Mouse (Mus musculus): ENCODE results near the gene Palm.

The Palm gene

DNA sequence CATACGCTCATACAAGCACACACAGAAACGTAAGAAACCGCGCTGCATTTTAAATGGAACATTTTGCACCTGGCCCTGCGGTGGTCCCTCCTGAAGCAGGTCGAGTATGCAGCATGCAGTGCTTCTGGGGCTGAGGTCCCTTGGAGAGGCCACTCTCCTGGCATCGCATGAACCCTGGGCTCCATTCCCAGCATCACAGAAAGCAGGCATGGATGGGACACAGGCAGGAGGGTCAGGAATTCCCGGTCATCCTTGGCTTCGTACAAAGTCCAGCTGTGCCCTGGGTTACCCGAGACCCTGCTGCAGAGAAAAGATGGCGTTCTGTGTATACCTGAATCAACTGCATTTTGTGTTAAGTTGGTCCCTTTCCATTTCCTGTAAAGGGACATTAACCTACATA is 7.1 kb downstream of the Palm start:
- no peak for DNase-seq

DNA sequence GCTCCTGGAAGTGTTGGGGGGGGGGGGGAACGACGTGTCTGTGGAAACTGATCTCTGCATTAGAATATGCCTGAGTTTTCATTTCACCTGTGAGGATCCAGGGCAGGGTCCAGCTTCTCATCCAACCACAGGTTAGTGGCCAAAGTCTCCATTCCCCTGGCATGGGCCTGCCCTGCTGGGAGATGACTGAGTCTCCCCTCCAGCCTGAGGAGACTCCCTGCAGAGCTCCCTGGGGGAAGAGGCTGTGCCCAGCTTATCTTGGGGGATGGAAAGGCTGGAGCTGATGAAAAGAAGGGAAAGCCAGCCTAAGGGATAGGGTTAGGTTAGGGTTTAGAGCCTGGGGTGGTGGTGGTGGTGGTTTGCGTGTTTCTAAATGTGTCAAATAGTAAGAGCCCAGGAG is 8.5 kb downstream of the Palm start:
- DNase-seq: peak in 1 of 2 experiments; percentile 67

DNA sequence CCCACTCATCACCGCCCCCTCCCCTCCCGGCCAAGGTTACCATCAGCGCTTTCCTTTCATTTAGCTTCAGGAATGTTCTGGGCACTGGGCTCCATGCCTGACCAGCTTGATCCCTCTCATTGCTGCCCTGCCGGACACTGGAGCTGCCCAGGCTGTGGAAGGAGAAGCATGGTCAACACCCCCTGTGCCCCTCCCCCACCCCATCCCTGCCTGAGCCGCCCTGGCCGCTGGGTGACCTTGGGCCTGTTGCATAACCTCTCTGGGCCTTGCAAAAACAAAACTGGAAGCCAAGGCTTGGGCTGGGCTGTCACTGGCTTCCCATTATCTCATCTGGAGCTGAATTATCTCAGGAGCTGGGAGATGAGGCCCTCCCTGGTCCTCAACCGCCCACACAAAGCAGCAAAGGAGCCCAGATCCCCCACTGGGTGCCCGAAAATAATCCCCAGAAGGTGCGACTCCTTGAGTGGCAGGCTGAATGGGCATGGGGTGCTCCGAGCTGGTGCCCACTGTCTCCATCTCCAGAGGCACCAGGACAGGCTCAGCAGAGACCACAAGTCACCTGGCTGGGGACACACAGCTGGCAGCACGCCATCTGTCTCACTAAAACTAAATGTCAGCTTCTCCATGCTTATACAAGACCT is 9.1 kb downstream of the Palm start:
- peak; percentile 72 to 85 for DNase-seq

DNA sequence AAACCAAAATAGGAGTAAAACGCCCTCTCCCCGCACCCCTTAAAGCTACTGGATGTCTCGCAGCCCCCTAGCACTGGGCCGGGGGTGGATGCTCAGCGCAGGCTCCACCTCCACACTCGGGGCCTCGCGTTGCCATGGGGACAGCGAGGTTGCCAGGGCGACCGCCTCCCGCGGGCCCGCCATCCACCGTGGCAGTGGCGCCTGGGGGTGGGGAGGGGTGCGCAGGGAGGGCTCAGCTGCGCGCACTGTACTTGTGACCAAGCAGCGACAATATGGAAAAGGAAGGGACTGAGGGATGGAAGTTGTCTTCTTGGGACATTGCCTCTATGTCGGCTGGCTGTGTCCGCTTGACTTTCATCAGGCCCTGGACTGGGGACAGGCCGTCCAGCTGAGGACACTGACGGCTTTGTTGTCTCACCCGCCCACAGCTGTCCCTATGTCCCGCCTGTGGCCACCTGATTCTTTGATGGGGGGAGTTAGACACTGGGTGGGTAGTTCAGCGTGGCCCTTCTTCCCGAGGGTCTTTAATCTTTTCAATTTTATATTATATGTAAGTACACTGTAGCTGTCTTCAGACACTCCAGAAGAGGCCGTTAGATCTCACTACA is 10.4 kb downstream of the Palm start:
- DNase-seq: peak; percentile 80 to 82

DNA sequence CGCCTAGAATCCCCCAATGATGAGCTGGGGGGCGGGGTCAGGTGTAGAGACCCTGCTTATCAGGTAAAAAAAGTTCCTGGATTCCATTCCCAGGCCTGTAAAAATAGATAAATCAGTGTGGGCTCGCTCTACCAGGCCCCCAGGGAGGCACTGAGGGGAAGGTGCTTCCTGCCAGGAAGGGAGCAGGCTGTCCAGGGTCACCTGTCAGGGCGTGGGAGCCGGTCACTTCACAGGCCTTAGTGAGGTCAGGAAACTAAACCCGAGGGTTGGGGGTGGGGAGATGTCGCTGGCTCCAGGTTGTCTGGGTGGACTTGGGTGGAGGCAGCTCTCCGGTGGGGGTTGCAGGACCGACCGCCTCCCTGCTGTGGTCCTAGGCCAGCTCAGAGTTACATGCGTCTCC is 12.3 kb downstream of the Palm start:
- DNase-seq: peak; percentile 70 to 80

DNA sequence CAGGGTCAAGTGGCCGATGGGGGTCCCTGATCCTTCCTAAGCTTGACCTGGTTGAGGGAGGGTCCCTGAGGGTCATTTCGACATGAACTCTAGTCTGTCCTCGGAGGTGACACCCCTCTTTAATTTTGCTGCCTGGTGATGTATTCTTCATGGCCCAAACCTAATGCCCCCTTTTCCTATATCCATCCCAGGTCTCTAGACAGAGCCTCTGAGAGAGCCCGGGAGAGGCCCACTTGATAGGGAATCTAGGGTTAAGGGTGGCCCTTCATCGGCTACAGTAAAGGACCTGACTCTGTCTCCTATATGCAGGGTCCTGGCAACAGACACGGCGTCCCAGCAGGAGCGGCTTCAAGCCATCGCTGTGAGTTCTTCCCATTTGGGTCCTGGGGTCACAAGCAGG is 13.0 kb downstream of the Palm start:
- DNase-seq: no peak

DNA sequence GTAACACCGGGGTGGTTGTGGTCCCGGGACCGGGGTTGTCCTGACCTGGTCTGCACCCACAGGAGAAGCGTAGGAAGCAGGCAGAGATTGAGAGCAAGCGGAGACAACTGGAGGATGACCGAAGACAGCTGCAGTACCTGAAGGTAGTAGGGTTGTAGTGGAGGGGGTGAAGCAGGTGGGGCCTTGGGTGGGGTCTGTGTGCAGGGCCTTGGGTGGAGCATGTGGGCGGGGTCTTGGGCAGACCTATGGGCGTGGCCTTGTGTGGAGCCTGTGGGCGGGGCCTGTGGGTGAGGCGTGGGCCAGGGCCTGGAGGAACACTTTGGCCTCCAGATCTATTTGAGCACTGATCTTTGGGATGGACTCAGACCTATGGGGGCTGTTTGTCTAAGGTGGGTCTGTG is 13.6 kb downstream of the Palm start:
- DNase-seq: peak; percentile 56 to 62

DNA sequence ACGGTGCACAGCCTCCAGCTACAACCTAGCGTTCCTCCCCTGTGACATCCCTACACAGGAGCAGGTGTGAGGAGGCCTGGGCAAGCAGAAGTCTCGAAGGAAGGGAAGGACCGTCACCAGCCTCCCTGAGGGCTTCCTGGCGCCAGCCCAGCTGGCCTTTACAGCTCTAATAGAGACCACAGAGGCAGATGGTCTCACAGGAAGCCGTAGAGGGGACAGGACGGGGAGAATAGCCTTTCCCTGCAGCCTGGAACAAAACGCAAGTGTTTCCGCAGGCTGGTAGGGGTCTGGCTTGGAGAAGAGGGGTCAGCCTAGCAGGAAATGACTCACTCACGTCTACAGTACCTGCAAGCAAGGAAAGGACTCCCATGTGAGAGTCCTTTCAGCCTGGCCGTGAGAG is 14.5 kb downstream of the Palm start:
- DNase-seq: peak; percentile 61 to 69

DNA sequence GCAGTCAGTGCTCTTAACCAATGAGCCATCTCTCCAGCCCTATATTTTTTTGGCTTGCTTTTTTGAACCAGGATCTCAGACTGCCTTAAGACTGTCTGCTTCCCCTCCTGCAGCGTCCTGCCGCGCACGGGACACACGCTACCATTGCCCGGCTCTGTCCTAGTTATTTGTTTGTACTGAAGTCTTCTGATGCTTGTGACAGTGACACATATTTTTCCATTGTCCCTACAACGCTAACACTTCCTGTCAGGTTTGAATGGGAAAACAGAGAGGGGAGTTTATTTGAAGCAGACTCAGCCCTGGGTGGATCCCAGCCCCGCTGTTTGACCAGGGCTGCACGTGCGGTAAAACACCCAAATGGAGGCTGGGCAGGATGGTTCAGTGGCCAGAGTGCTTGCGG is 15.4 kb downstream of the Palm start:
- DNase-seq: no peak

DNA sequence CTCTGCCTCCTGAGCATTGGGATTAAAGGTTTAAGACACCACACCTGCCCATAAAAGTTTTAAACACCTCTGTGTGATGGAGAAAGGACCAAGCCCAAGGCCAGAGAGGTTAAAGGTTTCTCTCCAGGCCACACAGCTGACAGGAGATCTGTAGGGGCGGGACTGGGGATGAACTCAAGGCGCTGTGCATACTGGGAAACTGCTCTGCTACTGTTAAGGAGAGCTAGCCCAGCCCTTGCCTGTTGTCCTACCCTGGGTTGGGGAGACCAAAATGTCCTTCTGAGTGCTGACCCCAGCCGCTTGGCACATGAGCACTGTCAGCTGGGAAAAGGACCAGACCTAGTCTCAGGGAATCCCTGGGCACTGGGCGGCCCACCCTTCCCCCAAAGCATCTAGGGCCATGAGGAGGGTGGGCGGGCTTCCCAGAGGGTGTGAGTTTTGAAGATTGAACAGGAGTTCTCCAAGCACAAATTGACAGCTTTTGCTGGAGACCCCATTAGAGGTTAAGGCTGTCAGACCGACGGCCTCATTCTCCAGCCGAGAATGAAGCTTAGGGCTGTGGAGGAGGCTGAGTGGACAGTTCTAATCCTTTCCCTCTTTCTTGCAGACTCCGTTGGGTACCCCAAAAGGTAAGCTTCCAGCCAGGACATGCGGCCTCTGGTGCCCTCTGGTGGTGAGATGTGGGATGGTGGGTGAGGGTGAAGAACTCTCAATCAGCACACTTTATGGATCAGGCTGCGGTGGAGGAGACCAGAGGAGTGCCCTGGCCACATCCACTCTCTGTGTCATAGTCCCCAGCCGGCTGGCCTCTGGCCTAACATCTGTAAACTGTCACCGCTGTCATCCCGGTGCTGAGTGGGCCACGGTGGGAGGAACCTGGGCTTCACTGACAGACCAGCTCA is 18.6 kb downstream of the Palm start:
- peak; percentile 93 to 95 for DNase-seq

DNA sequence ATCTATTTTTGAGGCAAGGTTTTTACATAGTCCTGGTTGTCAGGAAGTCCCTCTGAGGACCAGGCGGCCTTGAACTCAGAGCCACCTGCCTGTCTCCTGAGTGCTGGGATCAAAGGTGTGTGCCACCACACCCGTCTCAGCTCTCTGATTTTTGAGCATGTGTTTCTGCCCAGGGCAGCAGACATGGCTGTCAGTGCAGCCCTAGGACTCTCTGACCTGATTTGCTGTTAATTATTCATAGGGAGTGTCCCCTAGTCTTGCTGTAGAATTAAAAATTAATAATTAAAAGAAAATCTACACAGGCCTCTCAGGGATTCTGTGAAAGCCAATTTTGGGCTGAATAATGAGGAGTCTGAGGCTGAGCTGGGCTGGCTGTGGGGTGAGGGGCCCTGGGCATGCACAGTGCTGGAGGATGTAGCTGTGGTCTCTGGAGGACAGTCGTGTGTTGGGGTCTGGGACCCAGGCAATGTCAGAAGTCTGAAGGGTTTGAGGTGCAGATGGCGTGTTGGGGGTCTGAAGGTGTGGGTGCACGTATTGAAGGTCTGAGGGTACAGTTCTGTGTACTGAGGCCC is 21.0 kb downstream of the Palm start:
- peak; percentile 49 to 65 for DNase-seq

DNA sequence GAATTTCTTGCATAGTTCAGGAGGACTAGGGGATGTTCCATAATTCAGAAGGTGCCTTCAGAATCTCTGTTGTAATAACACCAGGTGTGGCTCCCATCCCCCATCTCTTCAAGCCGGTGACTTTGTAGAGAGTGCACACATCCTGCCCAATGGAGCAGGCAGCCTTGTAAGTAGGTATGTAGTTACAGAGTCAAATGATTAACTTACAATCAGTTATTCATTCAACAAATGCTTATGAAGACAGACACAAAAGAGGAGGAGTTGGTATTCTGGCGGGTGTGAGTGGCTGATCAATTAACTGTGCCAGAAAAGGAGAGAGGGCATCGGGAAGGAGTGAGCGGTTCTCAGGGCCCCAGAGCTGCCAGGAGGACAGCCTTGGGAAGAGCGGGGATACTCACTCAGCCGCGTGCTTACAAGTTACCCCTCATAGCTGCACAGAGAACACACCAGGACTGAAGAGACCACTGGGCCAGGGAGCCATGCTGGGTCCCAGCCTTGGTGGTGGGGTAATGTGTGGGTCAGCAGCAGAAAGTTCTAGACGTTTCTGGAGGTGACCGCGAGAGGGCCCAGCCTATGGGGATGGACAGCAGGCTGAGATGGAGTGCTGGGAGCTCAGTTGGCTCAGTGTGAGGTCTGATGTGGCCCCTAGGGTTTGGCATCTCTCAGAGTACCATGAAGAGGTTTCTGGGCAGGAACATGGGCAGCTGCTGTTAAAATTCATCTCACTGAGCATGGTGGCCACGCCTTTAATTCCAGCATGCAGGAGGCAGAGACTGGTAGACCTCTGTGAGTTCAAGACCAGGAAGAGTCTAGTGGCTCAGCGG is 22.5 kb downstream of the Palm start:
- peak; percentile 65 to 81 for DNase-seq

DNA sequence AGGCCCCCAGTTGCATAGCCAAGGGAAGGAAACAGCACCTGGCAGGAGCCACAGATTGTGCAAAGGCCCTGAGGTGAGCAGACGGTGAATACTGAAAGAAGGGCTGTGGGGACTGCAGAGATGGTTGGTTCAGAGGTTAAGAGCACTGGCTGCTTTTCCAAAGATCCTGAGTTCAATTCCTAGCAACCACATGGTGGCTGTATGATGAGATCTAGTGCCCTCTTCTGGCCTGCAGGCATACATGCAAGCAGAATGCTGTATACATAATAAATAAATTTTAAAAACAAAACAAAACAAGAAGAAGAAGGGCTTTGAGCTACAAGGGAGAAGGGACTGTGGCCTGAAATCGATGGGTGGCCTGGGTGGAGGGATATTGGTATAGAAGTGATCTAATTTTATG is 23.7 kb downstream of the Palm start:
- DNase-seq: no peak

DNA sequence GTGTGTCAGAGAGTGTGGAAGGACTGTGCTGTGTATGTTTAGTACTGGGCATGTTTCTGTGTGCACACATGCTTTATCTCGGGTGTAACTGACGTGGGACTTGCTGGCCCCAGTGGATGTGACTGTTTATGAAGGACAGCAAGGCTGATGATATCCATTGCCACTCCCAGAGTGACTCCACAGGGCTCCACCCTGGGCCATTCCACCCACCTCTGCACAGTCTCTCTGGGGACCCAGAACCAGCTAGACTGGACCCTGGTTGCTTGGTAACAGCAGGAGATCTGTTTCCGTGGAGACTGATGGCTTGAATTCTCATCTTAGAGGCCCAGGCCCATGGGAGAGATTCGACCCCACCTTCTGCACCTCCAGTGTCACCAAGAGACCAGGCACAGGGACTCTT is 24.9 kb downstream of the Palm start:
- no peak for DNase-seq

DNA sequence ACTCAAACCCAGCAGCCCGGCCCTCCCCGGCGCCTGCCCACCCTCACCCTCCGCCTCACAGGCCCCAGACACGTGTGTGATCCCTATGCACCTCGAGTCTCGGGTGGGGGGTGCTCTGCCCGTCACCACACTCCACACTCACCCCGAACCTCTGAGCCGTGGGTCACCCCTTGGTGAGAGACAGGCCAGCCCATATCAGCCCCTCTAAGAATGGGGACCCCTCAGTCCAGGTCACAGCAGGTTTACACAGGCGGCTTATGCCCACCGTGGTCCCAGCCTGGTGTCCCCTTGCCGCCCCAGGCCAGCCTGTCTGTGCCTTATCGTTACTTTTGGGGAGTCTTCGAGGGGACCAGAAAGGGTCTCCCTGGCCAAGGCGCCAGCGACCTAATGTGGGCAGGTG is 26.2 kb downstream of the Palm start:
- no peak for DNase-seq

DNA sequence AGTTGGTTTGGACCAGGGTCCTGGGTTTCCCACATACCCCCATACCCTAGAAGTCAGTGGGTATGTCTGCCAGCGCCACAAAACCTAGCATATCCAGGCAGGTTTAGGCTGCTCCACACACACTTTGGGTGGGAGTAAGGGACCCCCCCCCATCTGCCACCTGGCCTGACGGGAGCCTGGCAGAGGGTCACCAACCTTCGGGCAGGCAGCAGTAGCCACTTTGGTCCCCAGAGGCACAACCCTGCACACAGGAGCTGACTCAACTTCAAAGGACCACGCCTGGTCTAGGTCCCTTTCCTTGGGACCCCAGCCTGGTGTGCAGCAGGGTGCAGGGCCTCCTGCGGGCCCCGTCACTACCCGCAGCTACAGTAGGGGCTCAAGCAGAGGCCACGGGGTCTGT is 26.9 kb downstream of the Palm start:
- no peak for DNase-seq

DNA sequence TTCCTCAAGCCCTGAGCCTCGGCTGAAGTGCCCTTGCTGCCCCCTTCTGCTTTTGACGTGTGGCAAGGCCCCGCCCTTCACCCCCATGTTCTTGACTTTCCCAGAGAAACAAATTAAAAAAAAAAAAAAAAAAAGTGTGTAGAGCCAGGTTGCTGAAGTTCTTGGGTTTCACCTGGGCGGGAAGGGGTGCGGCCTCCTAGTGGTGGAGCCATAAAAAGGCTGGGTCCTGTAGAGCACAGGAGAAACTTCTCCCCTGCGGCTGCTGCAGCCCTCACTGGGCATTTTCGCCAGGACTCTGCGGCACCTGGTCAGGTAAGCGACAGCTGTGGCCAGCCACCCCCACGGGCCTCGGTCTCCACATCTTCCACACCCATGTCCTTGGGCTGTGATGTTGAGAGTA is 27.4 kb downstream of the Palm start, which contains the start of gene Misp:
Gene Misp, plus strand, starts transcription at position 208 of the 400 bp plus-strand sequence.
- DNase-seq: peak; percentile 66 to 80

DNA sequence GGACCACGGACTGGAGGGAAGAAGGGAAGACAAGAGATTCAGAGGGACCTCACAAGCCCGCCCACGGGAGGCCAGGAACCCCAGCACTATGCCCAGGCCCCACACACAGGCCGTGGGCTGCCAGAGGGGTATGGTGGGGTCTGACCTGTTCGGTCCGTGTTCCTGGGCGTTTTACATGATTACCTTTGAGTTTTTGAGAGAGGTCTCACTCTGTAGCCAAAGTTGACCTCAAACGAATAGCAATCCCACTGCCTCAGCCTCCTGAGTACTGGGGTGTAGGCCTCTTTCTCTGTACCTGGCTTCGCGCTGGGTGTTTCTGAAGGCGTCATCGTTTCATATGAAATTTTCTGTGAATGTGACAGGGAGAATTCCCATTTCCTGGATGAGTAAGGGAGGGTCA is 28.4 kb downstream of the Palm start:
- DNase-seq: no peak

DNA sequence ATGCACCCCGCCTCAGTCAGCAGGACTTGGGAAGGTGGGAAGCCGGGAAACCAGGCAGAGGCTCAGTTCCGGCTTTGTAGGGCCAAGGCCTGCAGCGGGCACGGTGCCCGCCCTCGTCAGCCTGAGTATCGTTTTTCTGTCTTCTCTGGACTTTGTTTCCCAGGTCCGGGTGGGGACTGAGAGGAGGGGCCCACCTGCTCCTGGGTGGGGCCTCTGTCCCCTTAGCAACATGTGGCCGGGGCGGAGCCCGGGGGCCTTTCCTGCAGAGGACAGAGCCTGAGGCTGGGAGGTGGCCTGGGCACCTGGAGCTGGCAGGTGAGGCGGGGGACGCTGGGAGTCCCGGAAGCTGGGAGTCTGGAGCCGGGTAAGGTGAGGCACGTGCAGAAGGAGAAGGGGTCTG is 29.0 kb downstream of the Palm start:
- DNase-seq: peak; percentile 73 to 84

DNA sequence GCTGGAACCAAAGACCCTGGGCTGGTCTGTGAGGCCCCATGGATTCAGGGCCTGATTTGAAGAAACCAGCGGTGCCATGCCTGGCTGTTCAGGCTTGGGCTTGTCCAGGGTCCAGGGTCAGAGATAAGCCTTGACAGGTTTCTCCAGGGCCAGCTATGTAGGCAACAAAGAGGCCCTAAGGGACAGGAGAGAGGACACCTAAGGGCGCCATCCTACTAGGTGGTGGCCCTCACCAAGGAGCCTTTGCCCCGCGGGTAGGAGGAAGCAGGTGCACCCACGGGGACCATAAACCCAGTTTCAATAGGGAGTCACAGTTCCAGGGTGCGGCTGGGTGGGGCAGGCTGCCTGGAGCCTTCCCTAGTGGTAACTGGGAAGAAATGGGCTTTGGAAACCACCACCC is 29.6 kb downstream of the Palm start:
- DNase-seq: no peak

DNA sequence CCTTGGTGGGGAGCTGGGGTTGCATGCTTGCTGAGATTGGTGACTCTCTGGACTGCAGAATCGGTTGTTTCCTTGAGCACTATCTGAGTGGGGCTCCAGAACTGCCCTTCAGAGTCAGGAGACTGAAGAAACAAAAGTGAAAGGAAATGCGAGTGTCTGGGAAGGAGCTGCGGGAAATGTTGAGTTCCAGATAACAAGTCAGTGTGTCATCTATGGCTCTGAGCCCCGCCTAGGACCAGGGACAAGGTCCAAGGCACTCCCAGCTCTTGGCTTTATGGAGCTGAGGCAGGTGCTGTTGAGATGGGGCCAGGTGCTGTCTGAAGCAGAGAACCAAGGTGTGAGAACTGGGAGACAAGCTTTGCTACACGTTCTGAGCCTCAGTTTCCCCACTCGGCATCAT is 31.0 kb downstream of the Palm start:
- no peak for DNase-seq

DNA sequence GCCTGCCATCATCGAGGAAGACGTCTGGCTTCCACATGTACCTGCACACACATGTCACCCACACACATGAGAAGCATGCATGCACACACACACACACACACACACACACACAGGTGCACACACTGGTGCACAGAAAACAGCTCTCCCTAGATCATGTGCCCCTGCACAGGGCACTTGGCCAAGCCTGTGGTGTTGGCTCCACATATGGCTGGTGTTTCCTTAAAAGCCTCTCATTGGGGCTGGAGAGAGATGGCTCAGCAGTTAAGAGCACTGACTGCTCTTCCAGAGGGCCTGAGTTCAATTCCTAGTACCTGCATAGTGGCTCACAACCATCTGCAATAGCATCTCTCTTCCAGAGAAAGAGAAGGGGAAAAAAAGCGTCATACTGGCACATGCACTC is 38.2 kb downstream of the Palm start:
- no peak for DNase-seq
